Mouse (Mus musculus) limb, embryonic 13.5 days (tissue): Measurements from ENCODE around the gene En2. TPM values are rescaled to one million over a fixed set of nuclear protein-coding genes. Genes with fewer than 3 reads are reported as not detected.

Source experiments
- polyA plus RNA-seq: library from polyadenylated mRNA; unstranded; fragments of >200 nt; fragmentation: Nextera tagmentation; extraction: Ambion mirVana; gene quantifications from 2 replicates; pipeline ENCODE4 v1.2.1, GENCODE M21; 2015

The En2 gene
- polyA plus RNA-seq, 1 experiment from 2014 or later, result not detected

Other genes with a start within 250 kb of the En2 start
- 51.6 and 52.6 TPM in 2 replicates for gene Insig1, start 94.3 kb upstream of the En2 start, polyA plus RNA-seq
- gene Cnpy1, start 80.1 kb downstream of the En2 start, polyA plus RNA-seq, result 0.09 TPM in 2 replicates
- gene Rbm33, start 151.4 kb downstream of the En2 start, polyA plus RNA-seq, result 12.5 and 13.6 TPM in 2 replicates